Mouse (Mus musculus) thymus, postnatal 4 days (tissue): ENCODE data around the gene Pip4k2b.
"Not testable (repeated sequence)": the region's sequence is repeated elsewhere in the genome, so short reads cannot be mapped to it uniquely, and the experiment has no call there.

Source experiments
- DNase-seq: peaks from one replicate; pipeline ENCODE4 v3.0.0; 2021

The Pip4k2b gene

GRCm38 (mm10) chr11:97714356-97714755 is 30.1 kb downstream of the Pip4k2b start:
- no peak for DNase-seq

GRCm38 (mm10) chr11:97713896-97714295 is 30.6 kb downstream of the Pip4k2b start:
- no peak for DNase-seq

GRCm38 (mm10) chr11:97712286-97712685 is 32.2 kb downstream of the Pip4k2b start:
- no peak for DNase-seq

- peak; percentile 40 for DNase-seq
Observed at GRCm38 (mm10) chr11:97711200-97711900, 33.2 kb downstream of the Pip4k2b start.

- DNase-seq = not testable (repeated sequence)
Observed at GRCm38 (mm10) chr11:97710067-97710466, 34.4 kb downstream of the Pip4k2b start.

GRCm38 (mm10) chr11:97703039-97703826 is 41.3 kb downstream of the Pip4k2b start, which contains the start of gene Psmb3:
Gene Psmb3, plus strand, starts transcription at chr11:97703399.
- DNase-seq = peak; percentile 95

- DNase-seq = peak; percentile 92
Observed at GRCm38 (mm10) chr11:97702393-97702745, 42.1 kb downstream of the Pip4k2b start.

- DNase-seq = no peak
Observed at GRCm38 (mm10) chr11:97701581-97702392, 42.7 kb downstream of the Pip4k2b start.

- DNase-seq = no peak
Observed at GRCm38 (mm10) chr11:97700746-97701580, 43.5 kb downstream of the Pip4k2b start.

- DNase-seq = peak; percentile 68
Observed at GRCm38 (mm10) chr11:97700003-97700745, 44.3 kb downstream of the Pip4k2b start, which contains the start of gene Pcgf2. Gene Pcgf2, minus strand, starts transcription at chr11:97700497.

- DNase-seq = peak; percentile 51
Observed at GRCm38 (mm10) chr11:97699626-97700002, 44.9 kb downstream of the Pip4k2b start.

- peak; percentile 76 for DNase-seq
Observed at GRCm38 (mm10) chr11:97698741-97699611, 45.5 kb downstream of the Pip4k2b start.

GRCm38 (mm10) chr11:97697891-97698529 is 46.5 kb downstream of the Pip4k2b start:
- DNase-seq = no peak

GRCm38 (mm10) chr11:97697199-97697890 is 47.2 kb downstream of the Pip4k2b start:
- DNase-seq = no peak

GRCm38 (mm10) chr11:97696669-97697068 is 47.8 kb downstream of the Pip4k2b start:
- no peak for DNase-seq

- DNase-seq = no peak
Observed at GRCm38 (mm10) chr11:97695712-97696401, 48.6 kb downstream of the Pip4k2b start.

GRCm38 (mm10) chr11:97694921-97695711 is 49.4 kb downstream of the Pip4k2b start:
- no peak for DNase-seq

GRCm38 (mm10) chr11:97694435-97694834 is 50.1 kb downstream of the Pip4k2b start:
- no peak for DNase-seq
